Mouse (Mus musculus) gastrocnemius, postnatal 25 days (tissue): ENCODE measurements at regions not wholly inside any gene's neighbourhood (a gene's known extent, or its start where the extent isn't known, plus 50 kb on each side); places are given as distances from the start of the nearest gene placed in this dataset.
A peak's percentile ranks its signal among the peaks of the same experiment; 100 is the strongest.

Experiments used
- DNase-seq: peaks from one replicate; pipeline ENCODE4 v3.0.0; 2022

DNA sequence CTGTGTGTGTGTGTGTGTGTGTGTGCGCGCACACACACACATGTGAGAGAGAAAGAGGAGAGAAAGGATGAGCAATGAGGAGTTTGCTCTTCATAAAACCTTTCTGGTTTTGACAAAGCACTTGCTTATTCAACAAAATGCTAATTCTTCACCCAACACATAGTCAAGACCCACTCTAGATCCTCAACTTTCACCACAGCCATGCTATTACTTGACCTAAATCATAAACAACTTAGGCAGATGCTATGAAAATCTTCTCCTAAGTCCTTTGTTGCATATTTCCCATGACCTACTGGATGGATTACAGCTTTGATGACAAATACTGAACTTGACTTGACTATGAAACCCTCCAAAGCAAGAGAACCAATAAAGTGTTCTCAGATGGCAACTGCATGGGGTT lies 196.3 kb upstream of the Ank start:
- DNase-seq = no peak

DNA sequence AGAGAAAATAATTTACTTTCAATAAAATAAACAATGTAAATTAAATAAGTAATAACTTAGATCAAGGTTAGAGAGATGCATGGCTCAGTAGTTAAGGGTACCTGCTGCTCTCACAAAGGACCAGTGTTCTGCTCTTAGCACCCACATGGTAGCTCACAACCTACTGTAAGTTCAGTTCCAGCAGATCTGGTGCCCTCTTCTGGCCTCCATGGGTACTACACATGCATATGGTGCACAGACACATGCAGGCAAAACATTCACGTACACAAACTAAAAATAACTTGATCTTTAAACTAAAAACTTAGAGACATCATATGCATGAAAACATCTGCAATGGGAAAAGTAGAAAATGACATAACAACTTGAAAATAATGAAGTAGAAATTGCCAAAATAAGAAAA lies 184.2 kb upstream of the Ank start:
- no peak for DNase-seq

DNA sequence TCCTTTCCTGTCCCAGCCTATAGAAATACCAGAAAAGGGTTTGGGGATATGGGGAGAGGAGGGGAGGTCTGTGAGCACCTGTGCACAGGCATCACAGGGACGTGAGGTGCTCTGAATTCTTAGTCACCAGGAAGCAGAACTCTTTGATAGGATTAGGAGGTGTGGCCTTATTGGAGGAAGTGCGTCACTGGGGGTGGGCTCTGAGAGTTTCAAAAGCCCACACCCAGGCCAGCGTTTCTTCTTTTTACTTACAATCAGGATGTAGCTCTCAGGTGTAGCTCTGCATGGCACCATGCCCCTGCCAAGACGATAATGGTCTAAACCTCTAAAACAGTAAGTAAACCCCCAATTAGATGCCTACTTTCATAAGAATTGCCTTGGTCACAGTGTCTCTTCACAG lies 162.6 kb upstream of the Ank start:
- DNase-seq = no peak

DNA sequence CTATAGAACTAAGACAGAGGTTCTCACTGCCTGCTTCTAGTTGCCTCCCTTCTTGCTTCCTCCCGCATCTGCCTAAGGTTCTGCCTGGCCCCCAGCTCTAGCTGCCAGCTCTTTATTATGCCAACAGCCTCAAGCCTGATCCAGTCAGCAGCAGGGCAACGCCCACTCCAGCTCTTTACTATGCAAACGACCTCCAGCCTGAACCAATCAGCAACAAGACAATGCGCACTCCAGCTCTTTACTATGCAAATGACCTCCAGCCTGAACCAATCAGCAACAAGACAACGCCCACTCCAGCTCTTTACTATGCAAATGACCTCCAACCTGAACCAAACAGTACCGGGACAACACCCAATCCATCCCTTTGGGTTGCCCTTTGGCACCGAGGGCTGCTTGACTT lies 162.2 kb upstream of the Ank start:
- DNase-seq = no peak

GRCm38 (mm10) chr15:27305035-27305434 lies 161.4 kb upstream of the Ank start:
- no peak for DNase-seq

- DNase-seq = no peak
These were observed 157.8 kb upstream of the Ank start for GRCm38 (mm10) chr15:27308639-27309038.

DNA sequence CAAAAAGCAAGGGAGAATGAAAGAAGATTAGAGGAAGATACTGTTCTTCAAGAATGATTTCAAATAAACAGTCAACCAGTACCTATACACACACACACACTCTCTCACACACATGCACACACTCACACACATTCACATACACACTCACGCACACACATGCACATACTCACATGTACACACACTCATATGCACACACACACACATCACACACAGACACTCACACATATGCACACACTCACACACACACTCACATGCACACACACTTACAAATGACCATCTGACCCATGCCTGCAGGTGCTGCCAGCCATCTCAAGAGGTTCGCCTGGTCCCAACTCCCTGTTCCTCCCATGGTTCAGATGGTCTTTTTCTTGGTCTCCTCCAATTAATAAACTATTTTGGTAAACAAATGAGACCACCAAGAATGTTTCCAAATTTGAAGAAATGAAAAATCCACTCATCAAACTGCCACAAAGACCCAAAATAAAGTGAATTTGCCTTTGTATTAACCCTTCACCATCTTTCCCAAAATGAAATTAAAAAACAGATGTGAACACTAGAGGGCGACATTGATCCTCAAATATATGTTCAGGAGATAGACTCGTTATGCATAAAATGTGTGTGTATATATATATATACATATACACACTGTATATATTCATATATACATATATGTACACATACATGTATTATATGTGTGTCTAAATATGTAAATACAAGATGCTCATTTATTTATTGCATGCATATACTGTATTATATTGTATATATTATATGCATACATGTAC lies 150.3 kb upstream of the Ank start:
- no peak for DNase-seq

- no peak for DNase-seq
These were observed 149.7 kb upstream of the Ank start for GRCm38 (mm10) chr15:27316746-27317129.

- DNase-seq = no peak
These were observed 144.4 kb upstream of the Ank start for GRCm38 (mm10) chr15:27321915-27322665.

- peak; percentile 39 for DNase-seq
These were observed 140.5 kb upstream of the Ank start for GRCm38 (mm10) chr15:27325847-27326548.

DNA sequence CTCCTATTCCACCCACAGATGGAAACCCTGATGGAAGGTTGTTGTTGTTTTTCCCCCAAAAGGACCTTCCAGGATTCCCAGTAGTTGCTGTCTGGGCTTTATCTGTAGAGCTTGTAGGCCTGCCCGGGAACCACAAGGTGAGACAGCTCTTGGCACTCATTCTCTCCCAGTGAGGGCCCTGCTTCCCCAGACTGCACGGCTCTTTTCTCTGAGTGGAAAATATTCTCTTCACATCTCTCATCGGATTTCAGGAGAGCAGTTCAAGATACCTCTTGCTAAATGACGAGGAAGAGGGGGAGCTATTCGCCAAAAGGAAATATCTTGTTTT lies 140.0 kb upstream of the Ank start:
- no peak for DNase-seq

GRCm38 (mm10) chr15:27327744-27328143 lies 138.7 kb upstream of the Ank start:
- no peak for DNase-seq

DNA sequence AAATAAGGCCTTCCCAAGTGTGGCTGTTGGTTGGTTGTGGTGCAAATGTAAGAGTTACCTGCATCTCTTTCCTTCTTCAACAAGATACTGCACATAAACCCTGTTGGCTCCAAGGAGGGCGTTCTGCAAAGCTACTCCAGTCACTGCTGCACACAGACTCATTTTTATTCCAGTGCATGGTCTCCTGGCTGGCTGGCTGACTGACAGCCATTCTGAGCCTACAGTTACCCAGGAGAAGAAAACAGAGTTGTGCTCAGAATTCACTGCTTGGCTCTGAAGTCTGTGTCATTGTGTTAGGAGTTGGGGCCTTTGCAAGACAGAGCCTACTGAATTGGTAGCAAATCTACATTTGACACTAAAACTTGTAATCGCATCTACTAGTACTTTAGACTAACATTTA lies 138.0 kb upstream of the Ank start:
- DNase-seq = no peak

GRCm38 (mm10) chr15:27340070-27340469 lies 126.4 kb upstream of the Ank start:
- no peak for DNase-seq

DNA sequence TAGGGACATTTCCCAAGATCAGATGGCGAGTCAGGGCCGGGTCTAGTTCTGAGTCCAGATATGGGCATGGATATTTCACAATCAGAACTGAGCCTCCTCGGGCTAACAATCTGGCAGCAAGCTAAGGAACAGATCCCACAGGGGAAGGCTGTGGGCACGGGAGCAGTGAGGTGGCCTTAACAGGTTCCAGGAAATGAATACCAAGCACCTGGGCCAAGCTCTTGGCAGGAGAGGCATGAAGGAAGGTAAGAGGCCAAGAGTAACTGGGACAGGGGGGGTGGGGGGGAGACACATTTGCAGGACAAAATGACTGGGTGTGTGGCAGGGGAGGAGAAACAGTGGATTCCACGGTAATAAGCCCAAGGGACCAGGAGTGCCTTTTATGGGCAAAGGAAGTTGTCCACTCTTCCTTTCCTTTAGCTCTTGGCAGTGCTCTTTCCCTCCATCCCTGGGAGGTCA lies 124.9 kb upstream of the Ank start:
- DNase-seq = peak; percentile 25

DNA sequence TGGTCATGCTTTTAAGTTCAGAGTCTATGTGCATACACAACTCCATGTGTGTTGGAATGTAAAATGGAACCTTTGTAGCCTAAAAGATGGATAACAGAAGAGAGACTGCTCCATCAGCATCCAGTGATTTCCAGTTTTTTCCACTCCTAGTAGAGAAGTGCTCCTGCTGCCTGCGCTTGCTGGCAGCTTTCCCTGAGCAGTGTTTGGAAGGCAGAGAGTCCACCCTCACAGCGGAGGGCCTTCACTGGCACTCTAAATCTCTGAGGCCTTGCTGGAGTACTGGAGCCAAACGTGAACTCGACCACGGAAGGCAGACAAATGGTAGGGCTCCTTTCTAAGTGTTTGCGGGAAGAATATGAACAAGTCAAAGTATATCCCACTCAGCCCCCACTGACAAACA lies 108.0 kb upstream of the Ank start:
- DNase-seq = no peak

- no peak for DNase-seq
These were observed 107.2 kb upstream of the Ank start for GRCm38 (mm10) chr15:27359271-27359670.

DNA sequence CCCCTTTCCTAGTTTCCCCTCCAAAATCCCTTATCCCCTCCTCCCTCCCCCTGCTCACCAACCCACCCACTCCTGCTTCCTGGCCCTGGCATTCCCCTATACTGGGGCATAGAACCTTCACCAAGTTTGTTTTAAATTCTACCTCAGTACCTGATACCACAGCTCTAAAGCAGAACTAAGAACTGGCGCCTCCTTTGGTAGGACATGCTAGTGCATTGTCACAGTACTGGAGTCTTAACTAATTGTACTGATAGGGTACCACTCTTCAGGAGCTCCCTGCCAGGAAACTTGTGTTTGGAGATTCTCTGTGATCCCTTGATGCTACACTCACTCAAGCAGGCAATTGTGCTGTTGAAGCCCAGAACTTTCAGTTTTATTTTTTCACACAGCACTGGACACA lies 92.0 kb upstream of the Ank start:
- DNase-seq = no peak

- DNase-seq = no peak
These were observed 87.8 kb upstream of the Ank start for GRCm38 (mm10) chr15:27378601-27379094.

GRCm38 (mm10) chr15:27380436-27380945 lies 86.0 kb upstream of the Ank start:
- no peak for DNase-seq

GRCm38 (mm10) chr15:27381565-27381964 lies 84.9 kb upstream of the Ank start:
- no peak for DNase-seq

- no peak for DNase-seq
These were observed 75.9 kb upstream of the Ank start for GRCm38 (mm10) chr15:27390567-27390966.

DNA sequence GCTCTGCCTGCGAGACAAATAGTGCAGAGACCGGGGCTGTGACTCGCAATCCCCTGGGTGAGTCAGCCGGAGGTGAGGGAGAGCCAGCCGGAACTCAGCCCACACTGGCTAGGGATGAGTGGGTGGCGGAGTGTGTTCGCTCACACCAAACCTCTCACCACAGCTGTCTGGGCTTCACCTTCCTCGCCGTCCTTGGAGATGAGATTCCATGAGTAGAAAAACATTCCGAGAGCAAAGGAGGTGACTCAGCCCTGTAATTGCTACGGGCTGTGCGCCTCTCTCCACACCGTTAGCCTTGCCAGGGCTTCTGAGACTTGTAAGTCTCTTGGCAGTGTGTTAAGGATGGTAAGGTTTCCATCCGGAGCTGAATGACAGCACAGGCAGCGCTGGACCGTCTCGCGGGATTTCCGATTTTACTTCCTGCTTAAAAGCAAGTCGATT lies 60.7 kb upstream of the Ank start:
- DNase-seq = peak; percentile 43
